Mouse (Mus musculus): ENCODE results near the gene Trem3. TPM values are rescaled to one million over a fixed set of nuclear protein-coding genes. Genes with fewer than 3 reads are reported as not detected.
A peak's percentile ranks its signal among the peaks of the same experiment; 100 is the strongest.

The Trem3 gene
- polyA plus RNA-seq, 1 experiment from 2014 or later = not detected

- Histone ChIP-seq H3K4me2 (no peak overlapping the region), H3K27me3 (replicated peaks) (no peaks in the 10 kb centered on the region), H3K4me3 (no peak overlapping the region), H3K36me3 (no peaks in the 10 kb centered on the region), H3K27ac (ENCODE audit: poor library complexity, severe bottlenecking) (no peak overlapping the region), H3K9ac (no peak overlapping the region), H3K4me1 (replicated peaks) (no peaks in the 10 kb centered on the region), H3K9me3 (replicated peaks) (no peaks in the 10 kb centered on the region)
- 75% methylated on average over 5 of the region's 5 CpGs for WGBS
- ATAC-seq (ENCODE audit: insufficient number of reproducible peaks, low FRiP score) = no peak
Observed at GRCm38 (mm10) chr17:48293500-48294194, 46.1 kb downstream of the Trem3 start.

DNA sequence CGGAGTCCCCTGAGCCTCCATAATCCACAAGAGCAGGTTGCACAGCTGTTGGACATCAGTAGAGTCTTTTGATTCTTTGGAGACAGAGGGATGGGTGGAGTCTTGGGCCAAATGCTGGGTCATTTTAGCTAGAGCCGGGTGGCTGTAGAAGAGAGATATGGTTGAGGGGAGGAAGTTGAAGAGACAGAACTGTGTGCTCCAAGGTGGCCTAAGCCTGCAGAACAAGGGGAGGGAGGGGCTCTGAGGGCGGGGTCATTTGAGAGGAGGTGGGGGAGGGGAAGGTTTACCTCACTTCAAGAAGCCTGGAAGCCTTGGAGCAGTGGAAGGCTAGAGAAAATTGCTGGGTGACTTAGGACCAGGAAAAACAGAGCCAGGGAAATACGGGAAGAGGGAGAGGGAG is 51.6 kb downstream of the Trem3 start, which contains the start of gene Treml2:
Gene Treml2 (plus strand): TSS at position 296 of the 400 bp plus-strand sequence.
- WGBS = 24% methylated on average over 3 of the region's 4 CpGs
- Histone ChIP-seq H3K36me3 (no peaks in the 10 kb centered on the region), H3K27me3 (replicated peaks) (0 out of 2 replicates have a peak, but pooled peaks cover 4% of the 10 kb centered on the region), H3K27ac (ENCODE audit: poor library complexity, severe bottlenecking) (peak within 1 kb of the TSS; percentile 30; the same call in 1 of the 2 replicates), H3K9me3 (replicated peaks) (no peaks in the 10 kb centered on the region), H3K9ac (no peak within 1 kb of the TSS), H3K4me2 (peak within 1 kb of the TSS; percentile 14), H3K4me3 (peak within 1 kb of the TSS; percentile 30), H3K4me1 (replicated peaks) (peaks cover 4% of the 10 kb centered on the region; the same call in 1 of the 2 replicates)
- peak; percentile 92 for ATAC-seq (ENCODE audit: insufficient number of reproducible peaks, low FRiP score)

DNA sequence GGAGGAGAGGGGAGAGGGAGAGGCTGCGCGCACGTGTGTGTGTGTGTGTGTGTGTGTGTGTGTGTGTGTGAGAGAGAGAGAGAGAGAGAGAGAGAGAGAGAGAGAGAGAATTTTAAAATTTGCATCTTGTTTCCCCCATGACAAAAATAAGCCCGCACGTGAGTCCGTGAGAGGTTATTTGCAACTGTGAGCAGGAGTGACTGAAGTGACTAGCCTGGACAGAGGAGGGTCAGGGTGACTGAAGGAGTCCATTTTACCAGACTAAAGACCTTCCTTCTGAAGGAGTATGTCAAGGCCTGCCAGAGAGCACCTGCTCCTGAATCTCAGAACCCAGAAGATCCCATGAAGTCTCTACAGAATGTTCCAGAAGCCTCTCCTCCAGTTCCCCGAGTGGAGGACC is 52.2 kb downstream of the Trem3 start:
- H3K4me3 ChIP-seq = peak overlapping the region; percentile 30
- peak overlapping the region; percentile 14 for H3K4me2 ChIP-seq
- WGBS = 48% methylated on average over 7 of the region's 7 CpGs
- no peak for ATAC-seq (ENCODE audit: insufficient number of reproducible peaks, low FRiP score)
- H3K36me3 ChIP-seq = no peaks in the 10 kb centered on the region
- H3K9ac ChIP-seq = no peak overlapping the region
- 0 out of 2 replicates have a peak, but pooled peaks cover 4% of the 10 kb centered on the region for H3K27me3 ChIP-seq (replicated peaks)
- peaks cover 8% of the 10 kb centered on the region; the same call in 1 of the 2 replicates for H3K4me1 ChIP-seq (replicated peaks)
- H3K9me3 ChIP-seq (replicated peaks) = no peaks in the 10 kb centered on the region
- peak overlapping the region; percentile 30; the same call in 1 of the 2 replicates for H3K27ac ChIP-seq (ENCODE audit: poor library complexity, severe bottlenecking)

DNA sequence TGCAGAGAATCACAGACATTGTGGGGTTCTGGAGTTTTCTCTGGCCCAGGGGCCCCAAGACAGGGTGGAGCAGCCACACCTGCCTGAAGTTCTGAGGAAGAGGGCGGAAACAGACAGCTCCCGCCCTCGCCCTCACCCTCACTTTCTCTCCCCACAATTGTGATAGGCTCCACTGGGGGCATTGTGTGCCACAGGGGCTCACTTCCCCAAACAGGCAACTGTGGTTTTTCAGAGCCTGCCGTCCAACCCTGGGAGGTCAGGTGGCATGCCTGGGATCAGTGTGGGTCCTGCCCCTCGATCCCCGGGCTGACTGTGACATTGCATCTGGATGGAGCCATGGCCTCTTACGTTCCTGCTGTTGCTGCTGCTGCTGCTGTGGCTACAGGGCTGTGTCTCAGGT is 52.6 kb downstream of the Trem3 start:
- H3K9me3 ChIP-seq (replicated peaks) = no peaks in the 10 kb centered on the region
- H3K27ac ChIP-seq (ENCODE audit: poor library complexity, severe bottlenecking) = 0 out of 2 replicates have a peak overlapping the region, but pooled peaks have one; percentile 30
- H3K4me1 ChIP-seq (replicated peaks) = peaks cover 8% of the 10 kb centered on the region; the same call in 1 of the 2 replicates
- peak; percentile 59 for ATAC-seq (ENCODE audit: insufficient number of reproducible peaks, low FRiP score)
- H3K27me3 ChIP-seq (replicated peaks) = 0 out of 2 replicates have a peak, but pooled peaks cover 4% of the 10 kb centered on the region
- H3K9ac ChIP-seq = no peak overlapping the region
- peak overlapping the region; percentile 30 for H3K4me3 ChIP-seq
- H3K4me2 ChIP-seq = peak overlapping the region; percentile 14
- 59% methylated on average over 7 of the region's 7 CpGs for WGBS
- no peaks in the 10 kb centered on the region for H3K36me3 ChIP-seq

DNA sequence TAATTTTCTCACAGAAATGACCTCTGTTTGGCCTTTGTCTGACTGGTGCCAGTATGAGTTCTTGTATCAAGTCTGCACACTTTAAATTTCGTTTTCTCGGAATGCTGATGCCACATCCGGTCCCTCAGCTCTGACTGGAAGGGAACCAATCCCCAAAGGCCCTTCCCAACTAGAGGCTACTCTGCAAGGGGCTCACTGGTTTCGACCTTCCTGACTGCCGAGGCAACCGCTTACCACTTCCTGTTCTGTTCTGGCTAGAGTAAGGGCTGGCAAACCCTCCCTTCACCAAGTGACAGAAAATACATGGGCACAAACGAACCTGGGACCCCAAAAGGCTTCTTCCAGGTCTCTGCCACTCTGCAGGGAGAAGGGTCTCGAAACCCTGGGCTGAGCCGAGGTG is 53.3 kb downstream of the Trem3 start:
- Histone ChIP-seq H3K36me3 (no peaks in the 10 kb centered on the region), H3K4me2 (peak overlapping the region; percentile 14), H3K4me1 (replicated peaks) (peaks cover 8% of the 10 kb centered on the region; the same call in 1 of the 2 replicates), H3K9me3 (replicated peaks) (no peaks in the 10 kb centered on the region), H3K27ac (ENCODE audit: poor library complexity, severe bottlenecking) (no peak overlapping the region), H3K9ac (no peak overlapping the region), H3K4me3 (peak overlapping the region; percentile 30), H3K27me3 (replicated peaks) (0 out of 2 replicates have a peak, but pooled peaks cover 4% of the 10 kb centered on the region)
- 74% methylated on average over 9 of the region's 9 CpGs for WGBS
- no peak for ATAC-seq (ENCODE audit: insufficient number of reproducible peaks, low FRiP score)

DNA sequence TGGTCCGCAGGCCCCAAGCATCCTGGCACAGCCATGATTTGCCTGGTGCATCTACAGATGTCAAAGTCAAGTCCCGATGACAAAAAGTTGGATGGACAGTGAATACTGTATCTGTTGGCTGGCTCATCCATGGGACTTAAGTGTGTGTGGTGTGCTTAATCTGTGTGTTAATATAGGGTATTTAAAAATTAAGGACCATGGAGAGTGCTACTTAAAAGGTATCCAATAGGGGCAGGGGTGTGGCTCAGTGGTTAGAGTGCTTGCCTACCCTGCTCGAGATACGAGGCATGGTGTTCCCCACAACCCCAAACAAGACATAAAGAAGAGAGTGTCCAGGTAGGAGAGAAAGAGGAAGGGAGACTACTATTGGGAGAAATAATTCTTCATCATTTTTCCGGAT is 54.2 kb downstream of the Trem3 start:
- H3K27me3 ChIP-seq (replicated peaks) = 0 out of 2 replicates have a peak, but pooled peaks cover 4% of the 10 kb centered on the region
- no peak for ATAC-seq (ENCODE audit: insufficient number of reproducible peaks, low FRiP score)
- no peak overlapping the region for H3K4me3 ChIP-seq
- H3K27ac ChIP-seq (ENCODE audit: poor library complexity, severe bottlenecking) = no peak overlapping the region
- no peak overlapping the region for H3K9ac ChIP-seq
- peaks cover 8% of the 10 kb centered on the region; the same call in 1 of the 2 replicates for H3K4me1 ChIP-seq (replicated peaks)
- WGBS = 86% methylated on average over 5 of the region's 5 CpGs
- H3K4me2 ChIP-seq = 0 out of 2 replicates have a peak overlapping the region, but pooled peaks have one; percentile 14
- no peaks in the 10 kb centered on the region for H3K36me3 ChIP-seq
- H3K9me3 ChIP-seq (replicated peaks) = no peaks in the 10 kb centered on the region

Other genes with a start within 250 kb of the Trem3 start
- gene 1700122O11Rik, start 209.5 kb upstream of the Trem3 start, polyA plus RNA-seq (2016; fragmentation: Nextera tagmentation; extraction: Ambion mirVana) = not detected in 2 replicates
- not detected in 2 replicates for gene 1700067P10Rik, start 158.5 kb upstream of the Trem3 start, polyA plus RNA-seq (2016; fragmentation: Nextera tagmentation; extraction: Ambion mirVana)
- not detected in 2 replicates for gene 9830107B12Rik, start 101.5 kb upstream of the Trem3 start, polyA plus RNA-seq (2016; fragmentation: Nextera tagmentation; extraction: Ambion mirVana)
- not detected in 2 replicates for gene A530064D06Rik, start 80.5 kb upstream of the Trem3 start, polyA plus RNA-seq (2016; fragmentation: Nextera tagmentation; extraction: Ambion mirVana)
- gene Trem1, start 15.0 kb upstream of the Trem3 start, polyA plus RNA-seq (2016; fragmentation: Nextera tagmentation; extraction: Ambion mirVana) = 0.08 and 0.22 TPM in 2 replicates
- 0.39 and 0.74 TPM in 2 replicates for gene Treml4, start 16.5 kb downstream of the Trem3 start, polyA plus RNA-seq (2016; fragmentation: Nextera tagmentation; extraction: Ambion mirVana)
- 0.82 and 0.97 TPM in 2 replicates for gene Treml2, start 51.7 kb downstream of the Trem3 start, polyA plus RNA-seq (2016; fragmentation: Nextera tagmentation; extraction: Ambion mirVana)
- gene B430306N03Rik, start 68.4 kb downstream of the Trem3 start, polyA plus RNA-seq (2016; fragmentation: Nextera tagmentation; extraction: Ambion mirVana) = 0.13 and 0.15 TPM in 2 replicates
- gene Trem2, start 98.6 kb downstream of the Trem3 start, polyA plus RNA-seq (2016; fragmentation: Nextera tagmentation; extraction: Ambion mirVana) = 1.5 and 1.7 TPM in 2 replicates
- 4.3 and 6.1 TPM in 2 replicates for gene Treml1, start 112.1 kb downstream of the Trem3 start, polyA plus RNA-seq (2016; fragmentation: Nextera tagmentation; extraction: Ambion mirVana)
- gene Nfya, start 162.1 kb downstream of the Trem3 start, polyA plus RNA-seq (2016; fragmentation: Nextera tagmentation; extraction: Ambion mirVana) = 13.7 and 14.0 TPM in 2 replicates
- gene Oard1, start 162.2 kb downstream of the Trem3 start, polyA plus RNA-seq (2016; fragmentation: Nextera tagmentation; extraction: Ambion mirVana) = 43.6 and 45.4 TPM in 2 replicates
- 199 and 207 TPM in 2 replicates for gene Apobec2, start 185.2 kb downstream of the Trem3 start, polyA plus RNA-seq (2016; fragmentation: Nextera tagmentation; extraction: Ambion mirVana)
- gene Tspo2, start 203.7 kb downstream of the Trem3 start, polyA plus RNA-seq (2016; fragmentation: Nextera tagmentation; extraction: Ambion mirVana) = 4.5 and 5.7 TPM in 2 replicates
- gene Unc5cl, start 207.1 kb downstream of the Trem3 start, polyA plus RNA-seq (2016; fragmentation: Nextera tagmentation; extraction: Ambion mirVana) = 0.09 and 0.36 TPM in 2 replicates